Mouse (Mus musculus) forebrain, embryonic 13.5 days (tissue): ENCODE data around the gene Tmem251. TPM values are rescaled to one million over a fixed set of nuclear protein-coding genes. Genes with fewer than 3 reads are reported as not detected.

Experiments
- ATAC-seq: fragments of 200-750 bp; cut with Nextera tagmentation; 2 replicates; pipeline ENCODE4 v1.8.0; 2017
- H3K27ac ChIP-seq: fragments of 300-500 bp; sonication (generic); 2 replicates; pipeline ENCODE4 v1.5.1; 2015; ENCODE audit warnings: inconsistent platforms, mild to moderate bottlenecking, moderate library complexity
- H3K27me3 ChIP-seq: fragments of 300-500 bp; sonication (generic); 2 replicates; pipeline ENCODE4 v1.6.1; 2015; ENCODE audit warnings: mild to moderate bottlenecking, inconsistent platforms
- H3K36me3 ChIP-seq: fragments of 300-500 bp; sonication (generic); 2 replicates; pipeline ENCODE4 v1.6.1; 2015; ENCODE audit warnings: mild to moderate bottlenecking, inconsistent platforms; ENCODE audit not compliant: poor library complexity, severe bottlenecking
- H3K4me1 ChIP-seq: fragments of 300-500 bp; sonication (generic); 2 replicates; pipeline ENCODE4 v1.6.1; 2015; ENCODE audit warnings: inconsistent platforms
- H3K4me2 ChIP-seq: fragments of 300-500 bp; sonication (generic); 2 replicates; pipeline ENCODE4 v1.6.1; 2015; ENCODE audit warnings: inconsistent platforms, mild to moderate bottlenecking, moderate library complexity
- H3K4me3 ChIP-seq: fragments of 300-500 bp; sonication (generic); 2 replicates; pipeline ENCODE4 v1.5.1; 2015; ENCODE audit warnings: mild to moderate bottlenecking, inconsistent platforms
- H3K9ac ChIP-seq: fragments of 300-500 bp; sonication (generic); 2 replicates; pipeline ENCODE4 v1.6.1; 2015; ENCODE audit warnings: mild to moderate bottlenecking, inconsistent platforms
- H3K9me3 ChIP-seq: fragments of 300-500 bp; sonication (generic); replicated peaks from 2 replicates; pipeline ENCODE4 v1.6.1; 2016; ENCODE audit warnings: inconsistent platforms
- WGBS: fragments of 180-500 bp; shearing (Covaris S2); methylation state at CpG from one replicate; pipeline ENCODE4 v1.1.7; 2015; 5-methylcytosine and 5-hydroxymethylcytosine counted together
- polyA plus RNA-seq: library from polyadenylated mRNA; unstranded; fragments of >200 nt; fragmentation: Nextera tagmentation; extraction: Ambion mirVana; gene quantifications from 2 replicates; pipeline ENCODE4 v1.2.1, GENCODE M21; 2015

Tmem251 gene
- polyA plus RNA-seq, 1 experiment from 2014 or later, result 12.4 TPM

DNA sequence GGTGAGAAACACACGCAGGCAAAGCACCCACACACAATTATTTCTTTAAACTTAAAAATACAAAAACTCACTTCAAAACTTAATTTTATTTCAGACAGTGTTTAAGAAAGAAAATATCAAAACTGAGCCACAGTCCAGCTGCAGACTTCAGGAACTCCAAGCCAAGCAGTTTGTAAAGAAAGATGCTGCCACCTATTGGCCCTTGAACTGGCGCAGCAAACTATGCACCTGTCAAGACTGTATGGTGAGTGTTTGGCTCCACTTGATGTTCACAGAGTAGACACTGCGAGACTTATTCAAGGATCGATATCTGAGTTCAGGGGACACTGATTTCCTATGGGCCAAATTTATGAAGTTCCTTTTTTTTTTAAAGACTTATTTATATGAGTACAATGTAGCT is 25.4 kb downstream of the Tmem251 start:
- Histone ChIP-seq H3K4me2 (no peak overlapping the region), H3K4me1 (no peaks in the 10 kb centered on the region), H3K27ac (no peak overlapping the region), H3K9ac (no peak overlapping the region), H3K9me3 (no peaks in the 10 kb centered on the region), H3K36me3 (peaks cover 89% of the 10 kb centered on the region), H3K4me3 (no peak overlapping the region), H3K27me3 (no peaks in the 10 kb centered on the region)
- ATAC-seq, result no peak
- 93% methylated on average over 4 of the region's 4 CpGs for WGBS

- Histone ChIP-seq H3K27ac (no peak overlapping the region), H3K36me3 (peaks cover 95% of the 10 kb centered on the region), H3K9ac (no peak overlapping the region), H3K9me3 (no peaks in the 10 kb centered on the region), H3K4me2 (no peak overlapping the region), H3K27me3 (no peaks in the 10 kb centered on the region), H3K4me3 (no peak overlapping the region), H3K4me1 (no peaks in the 10 kb centered on the region)
- no peak for ATAC-seq
- WGBS, result 97% methylated on average over 8 of the region's 8 CpGs
Observed at GRCm38 (mm10) chr12:102771601-102772000, 28.0 kb downstream of the Tmem251 start.

DNA sequence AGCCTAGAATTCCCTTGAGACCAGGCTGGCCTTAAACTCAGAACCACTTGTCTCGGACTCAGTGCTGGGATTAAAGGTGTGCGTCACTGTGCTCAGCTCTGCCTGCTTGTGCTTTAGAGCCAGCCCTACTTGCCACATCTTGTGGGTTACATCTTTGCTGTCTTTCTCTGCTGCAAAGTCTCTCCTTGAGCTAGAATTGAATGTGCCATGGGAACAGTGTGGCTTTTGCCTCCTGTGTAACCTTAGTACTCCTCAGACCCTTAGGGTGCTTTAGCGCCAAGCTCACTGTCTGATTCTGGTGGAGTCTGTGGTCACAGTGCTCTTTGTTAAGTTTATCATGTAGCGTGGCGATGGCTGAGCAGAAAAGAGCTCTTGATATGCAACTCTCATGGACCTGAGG is 29.1 kb downstream of the Tmem251 start:
- ATAC-seq, result no peak
- H3K4me1 ChIP-seq, result no peaks in the 10 kb centered on the region
- H3K27ac ChIP-seq, result no peak overlapping the region
- H3K36me3 ChIP-seq, result peaks cover 96% of the 10 kb centered on the region
- H3K9ac ChIP-seq, result no peak overlapping the region
- H3K9me3 ChIP-seq, result no peaks in the 10 kb centered on the region
- H3K4me3 ChIP-seq, result no peak overlapping the region
- 98% methylated on average over 5 of the region's 5 CpGs for WGBS
- no peaks in the 10 kb centered on the region for H3K27me3 ChIP-seq
- no peak overlapping the region for H3K4me2 ChIP-seq

GRCm38 (mm10) chr12:102776035-102776434 is 32.5 kb downstream of the Tmem251 start:
- H3K4me1 ChIP-seq, result no peaks in the 10 kb centered on the region
- 93% methylated on average over 14 of the region's 14 CpGs for WGBS
- no peak for ATAC-seq
- peaks cover 71% of the 10 kb centered on the region for H3K36me3 ChIP-seq
- H3K4me2 ChIP-seq, result no peak overlapping the region
- no peak overlapping the region for H3K4me3 ChIP-seq
- no peak overlapping the region for H3K9ac ChIP-seq
- no peaks in the 10 kb centered on the region for H3K9me3 ChIP-seq
- no peak overlapping the region for H3K27ac ChIP-seq
- no peaks in the 10 kb centered on the region for H3K27me3 ChIP-seq

DNA sequence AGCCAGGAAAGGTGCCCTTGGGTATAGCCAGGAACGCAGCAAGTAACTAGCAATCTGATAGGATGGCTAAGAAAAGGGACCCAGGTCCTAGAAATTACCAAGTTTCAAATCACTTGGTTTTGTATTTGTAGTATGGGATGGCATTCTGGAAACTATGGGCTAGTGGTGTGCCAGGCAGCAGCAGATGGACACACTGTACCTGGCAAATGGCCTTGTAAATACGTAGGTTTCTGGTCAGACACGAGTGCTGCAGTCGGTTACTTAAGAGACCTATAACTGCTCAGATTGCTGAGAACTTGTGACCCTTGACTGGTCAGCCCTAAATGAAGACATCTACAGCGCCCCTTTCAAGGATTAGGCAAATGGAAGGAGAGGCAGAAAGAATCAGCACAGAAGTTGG is 34.6 kb downstream of the Tmem251 start:
- Histone ChIP-seq H3K9me3 (no peaks in the 10 kb centered on the region), H3K27me3 (no peaks in the 10 kb centered on the region), H3K27ac (no peak overlapping the region), H3K4me2 (no peak overlapping the region), H3K4me1 (peaks cover 2% of the 10 kb centered on the region; the same call in 1 of the 2 replicates), H3K9ac (no peak overlapping the region), H3K36me3 (peaks cover 60% of the 10 kb centered on the region), H3K4me3 (no peak overlapping the region)
- ATAC-seq, result no peak
- WGBS, result 86% methylated on average over 5 of the region's 5 CpGs

DNA sequence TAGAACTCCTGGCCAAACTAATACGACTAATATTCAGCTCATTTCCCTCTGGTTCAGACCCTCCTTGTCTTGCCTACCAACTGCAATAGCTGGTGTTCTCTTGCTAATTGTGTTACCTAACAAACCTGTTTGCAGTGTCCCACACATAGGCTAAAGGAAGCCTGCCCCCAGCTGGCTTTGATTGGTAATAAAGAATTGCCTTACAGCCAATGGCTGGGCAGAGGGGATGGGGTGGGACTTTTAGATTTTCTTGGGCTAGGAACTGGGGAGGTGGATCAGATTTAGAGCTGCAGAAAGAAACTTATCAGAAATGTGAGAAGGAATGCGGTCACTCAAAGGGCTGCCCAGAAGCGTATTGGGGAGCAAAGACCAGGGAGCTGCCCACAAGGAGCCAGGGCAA is 35.9 kb downstream of the Tmem251 start:
- peaks cover 2% of the 10 kb centered on the region; the same call in 1 of the 2 replicates for H3K4me1 ChIP-seq
- no peaks in the 10 kb centered on the region for H3K9me3 ChIP-seq
- H3K36me3 ChIP-seq, result peaks cover 57% of the 10 kb centered on the region
- WGBS, result 55% methylated on average over 3 of the region's 3 CpGs
- no peak overlapping the region for H3K4me2 ChIP-seq
- H3K27me3 ChIP-seq, result no peaks in the 10 kb centered on the region
- H3K9ac ChIP-seq, result no peak overlapping the region
- no peak for ATAC-seq
- H3K4me3 ChIP-seq, result no peak overlapping the region
- H3K27ac ChIP-seq, result no peak overlapping the region

GRCm38 (mm10) chr12:102782841-102783240 is 39.3 kb downstream of the Tmem251 start:
- H3K27ac ChIP-seq, result no peak overlapping the region
- WGBS, result 96% methylated on average over 5 of the region's 5 CpGs
- ATAC-seq, result no peak
- no peak overlapping the region for H3K4me2 ChIP-seq
- H3K27me3 ChIP-seq, result no peaks in the 10 kb centered on the region
- no peak overlapping the region for H3K4me3 ChIP-seq
- H3K9me3 ChIP-seq, result no peaks in the 10 kb centered on the region
- no peak overlapping the region for H3K9ac ChIP-seq
- peaks cover 2% of the 10 kb centered on the region; the same call in 1 of the 2 replicates for H3K4me1 ChIP-seq
- peaks cover 53% of the 10 kb centered on the region for H3K36me3 ChIP-seq

- Histone ChIP-seq H3K4me3 (no peak overlapping the region), H3K4me2 (no peak overlapping the region), H3K9ac (no peak overlapping the region), H3K27ac (no peak overlapping the region), H3K36me3 (peaks cover 65% of the 10 kb centered on the region), H3K27me3 (no peaks in the 10 kb centered on the region), H3K4me1 (peaks cover 2% of the 10 kb centered on the region; the same call in 1 of the 2 replicates), H3K9me3 (no peaks in the 10 kb centered on the region)
- WGBS, result 95% methylated on average over 19 of the region's 19 CpGs
- ATAC-seq, result no peak
Observed at GRCm38 (mm10) chr12:102784899-102785592, 41.5 kb downstream of the Tmem251 start.

DNA sequence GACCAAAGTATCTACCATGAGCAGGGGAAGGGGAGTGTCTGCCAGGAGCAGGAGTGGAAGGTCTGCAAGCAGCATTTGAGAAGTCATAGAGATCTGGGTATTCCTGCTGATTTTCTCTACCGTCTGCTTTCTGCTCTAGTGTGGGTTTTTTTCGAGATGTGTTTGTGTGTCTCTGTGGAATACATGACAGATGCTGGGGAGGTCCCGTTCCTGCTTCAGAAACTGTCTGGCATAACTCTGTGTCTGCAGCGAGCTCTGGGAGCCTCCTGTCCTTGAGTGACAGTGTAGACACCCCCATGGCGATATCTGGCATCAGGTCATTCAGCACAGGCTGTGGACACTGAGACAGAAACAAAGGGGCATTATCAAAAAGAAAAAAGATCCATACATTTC is 42.0 kb downstream of the Tmem251 start:
- Histone ChIP-seq H3K4me2 (no peak overlapping the region), H3K9ac (no peak overlapping the region), H3K27me3 (no peaks in the 10 kb centered on the region), H3K4me1 (peaks cover 2% of the 10 kb centered on the region; the same call in 1 of the 2 replicates), H3K9me3 (no peaks in the 10 kb centered on the region), H3K27ac (no peak overlapping the region), H3K36me3 (peaks cover 70% of the 10 kb centered on the region), H3K4me3 (no peak overlapping the region)
- WGBS, result 87% methylated on average over 5 of the region's 5 CpGs
- no peak for ATAC-seq

- H3K27ac ChIP-seq, result no peak overlapping the region
- WGBS, result 89% methylated on average over 7 of the region's 7 CpGs
- peaks cover 81% of the 10 kb centered on the region for H3K36me3 ChIP-seq
- H3K4me3 ChIP-seq, result no peak overlapping the region
- ATAC-seq, result no peak
- no peak overlapping the region for H3K9ac ChIP-seq
- H3K9me3 ChIP-seq, result no peaks in the 10 kb centered on the region
- no peak overlapping the region for H3K4me2 ChIP-seq
- H3K4me1 ChIP-seq, result no peaks in the 10 kb centered on the region
- no peaks in the 10 kb centered on the region for H3K27me3 ChIP-seq
Observed at GRCm38 (mm10) chr12:102787927-102788326, 44.4 kb downstream of the Tmem251 start.

Other genes with a start within 250 kb of the Tmem251 start
- gene Chga, start 188.8 kb upstream of the Tmem251 start, polyA plus RNA-seq, result 59.6 and 60.0 TPM in 2 replicates
- 34.5 and 38.7 TPM in 2 replicates for gene Itpk1, start 38.8 kb upstream of the Tmem251 start, polyA plus RNA-seq
- gene Moap1, start 101 bp upstream of the Tmem251 start, polyA plus RNA-seq, result 38.7 and 45.2 TPM in 2 replicates
- gene Gm28051, start 14.0 kb downstream of the Tmem251 start, polyA plus RNA-seq, result not detected in 2 replicates
- gene Gon7, start 14.0 kb downstream of the Tmem251 start, polyA plus RNA-seq, result 48.1 and 54.9 TPM in 2 replicates
- gene Ubr7, start 14.2 kb downstream of the Tmem251 start, polyA plus RNA-seq, result 48.6 and 53.6 TPM in 2 replicates
- 32.6 and 34.3 TPM in 2 replicates for gene Gm20604, start 14.9 kb downstream of the Tmem251 start, polyA plus RNA-seq
- 20.7 and 20.8 TPM in 2 replicates for gene Btbd7, start 134.7 kb downstream of the Tmem251 start, polyA plus RNA-seq
- gene Cox8c, start 155.6 kb downstream of the Tmem251 start, polyA plus RNA-seq, result not detected in 2 replicates
- 5.3 and 6.0 TPM in 2 replicates for gene Unc79, start 205.1 kb downstream of the Tmem251 start, polyA plus RNA-seq